In genomic region chr5:43554871-43555270, GRCm38 (mm10) we compare ENCODE assay signal across 13 mouse cellular contexts. TPM values are rescaled to one million over a fixed set of nuclear protein-coding genes. Genes with fewer than 3 reads are reported as not detected.
DNase-seq lines count a peak whose midpoint lies in the region; ATAC-seq and TF ChIP-seq lines count a peak whose summit lies in the region.
"Had no signal": no experiment of that assay in that cellular context is flagged by ENCODE, and none has a peak within 500 bp of the region (broad histone marks: within the 10 kb centered on the region; RNA-seq: fewer than 3 reads in every experiment).

No protein-coding gene starts in this region.

- ATAC-seq in lung, embryonic 14.5 days (ENCODE audit: insufficient read depth) = peak; percentile 70

- no peak overlapping the region for H3K9ac ChIP-seq in lung, embryonic 14.5 days
- H3K9ac ChIP-seq: heart, embryonic 13.5 days had no signal

- TF ChIP-seq POLR2A in lung, adult 2 months (IDR thresholded peaks at IDR 0.05; ENCODE audit: borderline replicate concordance, extremely low read depth, low read depth, low read length) = no peak
- no peak for TF ChIP-seq POLR2A in embryonic fibroblast, embryonic 13.5 days (IDR thresholded peaks at IDR 0.05; ENCODE audit: low read depth, low read length)
- no peak for TF ChIP-seq POLR2A in cerebellum, adult 2 months (IDR thresholded peaks at IDR 0.05; ENCODE audit: borderline replicate concordance, insufficient read depth, low read length)

- TF ChIP-seq CTCF in lung, embryonic 14.5 days (IDR thresholded peaks at IDR 0.05; ENCODE audit: low read depth) = no peak
- TF ChIP-seq CTCF in lung, adult 2 months (IDR thresholded peaks at IDR 0.05; ENCODE audit: insufficient read depth, low read length) = no peak
- TF ChIP-seq CTCF in embryonic fibroblast, embryonic 13.5 days (IDR thresholded peaks at IDR 0.05; ENCODE audit: borderline replicate concordance, insufficient read depth, low read length) = no peak
- TF ChIP-seq CTCF in cerebellum, adult 2 months (IDR thresholded peaks at IDR 0.05; ENCODE audit: borderline replicate concordance, insufficient read depth, low read depth, low read length) = no peak

- H3K36me3 ChIP-seq in lung, embryonic 14.5 days (ENCODE audit: insufficient read depth) = no peaks in the 10 kb centered on the region
- H3K36me3 ChIP-seq: G1E; heart, embryonic 13.5 days had no signal

- no peaks in the 10 kb centered on the region for H3K27me3 ChIP-seq in lung, embryonic 14.5 days (ENCODE audit: insufficient read depth, low read length)
- no peaks in the 10 kb centered on the region for H3K27me3 ChIP-seq in cerebellum, adult 2 months (ENCODE audit: control insufficient read depth, insufficient read depth, low read length)
- H3K27me3 ChIP-seq: heart, embryonic 13.5 days had no signal

- 29% methylated on average over 2 of the region's 2 CpGs for WGBS in lung, embryonic 14.5 days
- 22% methylated on average over 2 of the region's 2 CpGs for WGBS in lung, adult 2 months
- 13% methylated on average over 2 of the region's 2 CpGs for WGBS in cerebellum, adult 2 months

- H3K4me2 ChIP-seq in lung, embryonic 14.5 days = no peak overlapping the region
- H3K4me2 ChIP-seq: heart, embryonic 13.5 days had no signal

- H3K4me3 ChIP-seq in lung, embryonic 14.5 days (ENCODE audit: low read depth, low read length) = no peak overlapping the region
- no peak overlapping the region for H3K4me3 ChIP-seq in lung, adult 2 months (replicated peaks; ENCODE audit: extremely low read depth, low read depth, low read length)
- no peak overlapping the region for H3K4me3 ChIP-seq in embryonic fibroblast, embryonic 13.5 days (ENCODE audit: insufficient read depth, low read length)
- H3K4me3 ChIP-seq in cerebellum, adult 2 months (replicated peaks; ENCODE audit: insufficient read depth, low read depth, low read length) = no peak overlapping the region
- H3K4me3 ChIP-seq: erythroblast, embryonic 14.5 days; heart, embryonic 13.5 days had no signal

- H3K27ac ChIP-seq in lung, embryonic 14.5 days (ENCODE audit: low read depth) = peak overlapping the region; percentile 76
- 0 out of 2 replicates have a peak overlapping the region, but pooled peaks have one; percentile 50 for H3K27ac ChIP-seq in embryonic fibroblast, embryonic 13.5 days (ENCODE audit: insufficient read depth, low read length)
- no peak overlapping the region for H3K27ac ChIP-seq in cerebellum, adult 2 months (ENCODE audit: insufficient read depth, low read length)
- H3K27ac ChIP-seq: heart, embryonic 13.5 days had no signal

- H3K4me1 ChIP-seq in lung, embryonic 14.5 days (ENCODE audit: insufficient read depth) = peaks cover 11% of the 10 kb centered on the region
- H3K4me1 ChIP-seq in lung, adult 2 months (ENCODE audit: control insufficient read depth, insufficient read depth, low read length) = peaks cover 6% of the 10 kb centered on the region
- 0 out of 2 replicates have a peak, but pooled peaks cover 1% of the 10 kb centered on the region for H3K4me1 ChIP-seq in embryonic fibroblast, embryonic 13.5 days (ENCODE audit: control insufficient read depth, insufficient read depth, low read length)
- no peaks in the 10 kb centered on the region for H3K4me1 ChIP-seq in cerebellum, adult 2 months (ENCODE audit: control insufficient read depth, insufficient read depth, low read length)

- DNase-seq in lung, embryonic 14.5 days = peak; percentile 80
- DNase-seq in lung, adult 2 months = no peak
- peak; percentile 27 to 58 for DNase-seq in kidney, adult 8-10 months
- DNase-seq in lung, postnatal 4 days = peak; percentile 54 to 79
- DNase-seq in cerebellum, postnatal 14 days = no peak
- DNase-seq in cerebellum, adult 2 months = no peak
- DNase-seq: adrenal gland, postnatal 25 days; cerebellum, adult 8-10 months; left cerebral cortex, postnatal 4 days had no signal

- H3K9me3 ChIP-seq in lung, embryonic 14.5 days (ENCODE audit: low read depth, low read length) = no peaks in the 10 kb centered on the region
- H3K9me3 ChIP-seq: G1E; heart, embryonic 13.5 days had no signal

RNA-seq across cellular contexts. Expression of gene C1qtnf7, which starts 39.5 kb away (rescaled TPM):
- polyA plus RNA-seq in lung, embryonic 14.5 days (2014; fragmentation: Nextera tagmentation; extraction: Ambion mirVana) = 53.8 and 54.2 TPM in 2 replicates
- 14.1 and 25.3 TPM in 2 replicates for polyA plus RNA-seq in lung, adult 2 months (2012; rRNA removed)
- 1.0 and 4.8 TPM in 2 replicates for polyA plus RNA-seq in embryonic fibroblast, embryonic 13.5 days (2011; ENCODE audit: insufficient read length, low read depth, missing spikeins)
- 0.39 and 0.62 TPM in 2 replicates for polyA plus RNA-seq in cerebellum, adult 2 months (2012; rRNA removed)
- polyA plus RNA-seq: erythroblast, embryonic 14.5 days; G1E had no signal

Comparison
In these comparisons a context has a peak if more than half of its experiments do, and no peak if none do; other contexts are left out.
1. DNase-seq: peak in lung, embryonic 14.5 days (single experiment), kidney, adult 8-10 months (2 of 2) and lung, postnatal 4 days (2 of 2); none in lung, adult 2 months (single experiment), cerebellum, postnatal 14 days (0 of 2) and cerebellum, adult 2 months (0 of 2).